Mouse (Mus musculus) kidney, adult 8-10 months (tissue): ENCODE data around the gene Acvr1b.
A peak's percentile ranks its signal among the peaks of the same experiment; 100 is the strongest.

ENCODE experiments used
- DNase-seq, 2 experiments: peaks; one replicate each; pipeline ENCODE4 v3.0.0; 2022

Gene Acvr1b

DNA sequence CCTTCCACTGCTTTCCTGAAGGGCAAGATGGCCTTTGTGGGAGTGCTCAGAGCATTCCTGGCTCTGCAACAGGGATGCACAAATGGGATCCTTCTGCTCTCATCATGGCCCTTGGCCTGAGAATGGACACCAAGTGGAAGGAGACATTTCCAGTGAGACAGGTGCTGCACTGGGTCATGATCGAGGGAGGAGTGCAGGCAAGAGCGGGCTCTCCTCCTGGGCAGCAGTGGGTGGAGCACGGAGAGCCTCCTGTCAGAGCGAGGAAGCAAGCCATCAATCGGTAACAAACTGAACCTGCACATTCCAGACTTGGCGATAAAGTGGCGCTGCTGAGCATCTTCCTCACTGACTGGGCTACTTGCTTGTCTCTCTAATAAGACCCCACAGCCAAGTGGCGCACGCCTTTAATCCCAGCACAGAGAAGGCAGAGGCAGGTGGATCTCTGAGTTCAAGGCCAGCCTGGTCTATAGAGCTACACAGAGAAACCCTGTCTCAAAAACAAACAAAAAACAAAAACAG lies 27.0 kb downstream of the Acvr1b start:
- DNase-seq, result no peak

DNA sequence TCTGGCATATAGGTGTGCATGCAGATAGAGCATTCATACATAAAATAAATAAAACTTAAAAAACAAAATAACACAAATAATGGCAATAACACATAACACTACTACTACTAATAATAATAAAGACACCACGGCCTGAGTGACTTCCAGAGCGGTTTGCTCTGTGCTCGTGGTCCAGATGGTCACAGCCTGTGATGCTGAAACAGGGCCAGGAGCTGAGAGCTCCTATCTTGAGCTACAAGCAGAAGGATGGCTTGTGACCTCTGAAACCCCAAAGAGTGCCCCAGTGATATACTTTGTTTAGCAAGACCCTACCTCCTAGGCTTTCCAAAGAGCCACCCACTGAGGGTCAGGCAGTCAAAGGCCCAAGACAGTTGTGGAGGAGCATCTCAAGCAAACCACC lies 27.5 kb downstream of the Acvr1b start:
- DNase-seq, result no peak

GRCm38 (mm10) chr15:101203673-101204072 lies 29.8 kb downstream of the Acvr1b start:
- DNase-seq, result no peak

- no peak for DNase-seq
Observed at GRCm38 (mm10) chr15:101204781-101205180, 30.9 kb downstream of the Acvr1b start.

- peak in 1 of 2 experiments; percentile 64 for DNase-seq
Observed at GRCm38 (mm10) chr15:101210228-101210627, 36.4 kb downstream of the Acvr1b start.

GRCm38 (mm10) chr15:101210998-101211613 lies 37.2 kb downstream of the Acvr1b start:
- no peak for DNase-seq

DNA sequence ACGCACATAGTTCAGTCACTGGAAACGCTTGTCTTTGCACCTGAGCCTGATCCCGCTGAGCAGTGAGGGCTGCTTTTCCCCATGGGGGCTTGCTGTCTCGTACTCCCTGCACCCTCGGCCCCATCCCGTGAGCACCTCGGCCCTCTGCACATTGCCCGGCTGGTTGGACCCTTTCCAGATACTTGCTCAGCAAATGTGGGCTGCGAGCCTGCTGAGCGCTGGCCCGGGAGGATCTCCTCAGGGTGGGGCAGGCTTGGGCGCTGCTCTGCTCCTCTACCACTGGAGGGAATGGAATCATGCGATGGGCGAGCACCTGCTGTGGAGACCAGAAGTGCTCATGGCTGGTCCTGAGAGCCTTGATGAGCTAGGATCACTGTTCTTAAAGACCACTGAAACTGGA lies 38.6 kb downstream of the Acvr1b start:
- DNase-seq, result peak; percentile 87 to 88

DNA sequence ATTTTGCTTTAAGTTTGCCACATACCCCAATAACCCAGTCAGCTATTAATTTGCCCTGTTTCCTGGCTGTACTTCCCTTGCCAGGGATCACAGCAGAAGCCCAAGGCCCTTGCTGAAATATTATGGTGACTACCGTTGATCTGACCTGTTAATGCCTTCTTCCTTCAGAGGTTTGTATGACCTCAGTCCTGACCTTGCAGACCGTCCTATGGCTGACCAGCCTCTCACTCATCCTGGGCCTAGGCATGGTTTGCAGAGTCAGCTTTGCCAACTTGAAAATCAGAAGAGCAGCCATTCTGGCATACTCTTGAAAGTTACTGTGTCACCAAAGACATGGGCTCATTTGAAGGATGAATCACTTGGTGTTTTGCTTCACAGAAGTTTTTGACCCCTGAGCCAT lies 41.3 kb downstream of the Acvr1b start:
- no peak for DNase-seq

GRCm38 (mm10) chr15:101216036-101216435 lies 42.2 kb downstream of the Acvr1b start:
- DNase-seq, result peak in 1 of 2 experiments; percentile 44

DNA sequence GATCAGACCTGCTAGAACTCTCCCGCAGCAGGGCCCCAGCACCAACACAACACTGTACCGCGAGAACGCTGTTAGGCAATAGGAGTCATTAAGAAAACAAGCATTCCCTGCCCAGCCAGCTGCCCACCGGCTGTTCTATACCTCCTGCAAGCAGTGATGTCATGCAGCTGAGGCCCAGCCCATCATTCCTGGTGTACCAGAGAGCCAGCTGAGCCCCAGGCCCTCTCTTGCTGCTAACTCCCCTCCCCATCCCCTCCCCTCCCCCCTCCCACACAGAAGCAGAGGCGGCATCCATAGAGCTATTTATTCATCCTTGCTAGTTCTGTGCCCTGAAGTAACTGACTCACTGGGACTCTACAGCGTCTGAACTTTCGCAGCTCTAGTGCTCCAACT lies 47.0 kb downstream of the Acvr1b start:
- no peak for DNase-seq

DNA sequence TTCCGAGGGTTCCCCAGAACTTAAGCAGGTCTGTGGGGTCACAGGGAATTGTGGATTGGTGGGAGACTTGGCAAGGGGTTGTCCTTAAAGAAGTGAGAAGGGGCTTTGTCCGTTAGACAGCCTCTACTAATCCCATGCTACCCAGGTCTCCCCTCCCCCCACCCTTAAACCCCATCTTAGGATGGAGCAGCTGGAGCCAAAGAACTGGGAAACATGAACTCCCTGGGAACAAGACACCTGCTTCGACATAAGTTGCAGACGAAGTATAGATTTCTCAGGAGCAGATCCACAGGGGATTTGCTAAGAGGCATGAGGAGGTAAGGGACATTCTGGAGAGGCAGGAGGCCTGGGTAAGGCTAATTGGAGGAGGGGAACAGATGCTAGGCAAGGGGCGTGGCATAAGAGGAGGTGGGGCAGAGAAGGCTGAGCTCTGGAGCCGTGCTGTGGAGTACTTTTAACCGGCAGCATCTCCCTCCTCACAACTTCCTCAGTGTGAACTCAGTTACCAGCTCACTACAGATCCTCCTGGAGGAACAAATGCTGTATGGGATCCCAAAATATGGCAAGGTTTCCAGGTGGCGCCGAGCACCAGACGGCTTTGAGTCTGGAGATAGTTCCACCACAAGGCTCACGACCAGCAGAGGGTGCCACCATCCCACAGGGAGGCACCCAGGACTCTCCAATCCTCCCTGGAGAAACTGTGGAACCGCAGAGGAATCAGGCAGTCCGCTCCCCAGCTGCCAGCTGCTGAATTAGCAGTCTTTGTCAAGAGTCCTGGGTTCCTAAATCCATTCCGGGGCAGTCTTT lies 47.6 kb downstream of the Acvr1b start:
- DNase-seq, result peak; percentile 85 to 92

- no peak for DNase-seq
Observed at GRCm38 (mm10) chr15:101222897-101223482, 49.1 kb downstream of the Acvr1b start.

GRCm38 (mm10) chr15:101223596-101223995 lies 49.7 kb downstream of the Acvr1b start:
- DNase-seq, result no peak

DNA sequence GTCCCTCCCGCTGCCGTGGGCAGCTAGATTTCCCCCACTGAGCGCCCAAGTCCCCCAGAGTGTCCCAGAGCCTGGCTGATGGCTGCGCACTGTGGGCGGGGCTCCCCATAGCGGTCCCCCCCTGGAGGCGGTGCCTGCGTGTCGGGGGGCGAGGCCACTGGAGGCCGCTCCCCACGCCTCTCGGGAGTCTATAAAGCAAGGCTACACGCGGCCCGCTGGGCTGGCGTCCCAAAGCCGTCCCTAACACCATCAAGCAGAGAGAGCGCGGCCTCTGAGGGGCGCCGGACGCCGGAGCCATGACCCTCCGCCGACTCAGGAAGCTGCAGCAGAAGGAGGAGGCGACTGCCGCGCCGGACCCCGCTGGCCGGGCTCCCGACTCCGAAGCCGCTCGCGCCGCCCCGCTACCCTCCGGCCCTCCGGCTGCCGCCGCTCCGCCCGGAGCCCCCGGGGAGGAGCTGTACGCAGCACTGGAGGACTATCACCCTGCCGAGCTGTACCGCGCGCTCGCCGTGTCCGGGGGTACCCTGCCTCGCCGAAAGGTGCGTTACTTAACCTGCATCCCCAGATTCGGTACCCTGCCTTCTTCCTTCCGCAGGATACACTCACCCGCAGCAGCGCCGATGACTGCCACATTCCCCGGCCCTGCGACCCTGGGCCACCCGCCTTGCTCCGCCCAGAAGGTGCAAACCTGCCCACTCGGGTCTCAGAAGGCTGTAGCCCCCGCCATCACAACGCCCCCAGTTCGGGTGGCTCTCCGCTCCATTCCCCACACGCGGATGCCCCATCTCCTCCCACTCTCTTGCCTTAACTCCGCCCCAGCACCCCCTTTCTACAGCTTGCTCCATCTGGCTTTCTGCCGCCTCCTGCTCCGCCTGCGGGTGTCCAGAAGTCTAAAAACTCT lies 50.4 kb downstream of the Acvr1b start, which contains the start of gene Grasp:
TSS of gene Grasp (plus strand) at position 183 of the 901 bp plus-strand sequence.
- peak; percentile 85 to 86 for DNase-seq

- peak in 1 of 2 experiments; percentile 35 for DNase-seq
Observed at GRCm38 (mm10) chr15:101224977-101225376, 51.1 kb downstream of the Acvr1b start.

DNA sequence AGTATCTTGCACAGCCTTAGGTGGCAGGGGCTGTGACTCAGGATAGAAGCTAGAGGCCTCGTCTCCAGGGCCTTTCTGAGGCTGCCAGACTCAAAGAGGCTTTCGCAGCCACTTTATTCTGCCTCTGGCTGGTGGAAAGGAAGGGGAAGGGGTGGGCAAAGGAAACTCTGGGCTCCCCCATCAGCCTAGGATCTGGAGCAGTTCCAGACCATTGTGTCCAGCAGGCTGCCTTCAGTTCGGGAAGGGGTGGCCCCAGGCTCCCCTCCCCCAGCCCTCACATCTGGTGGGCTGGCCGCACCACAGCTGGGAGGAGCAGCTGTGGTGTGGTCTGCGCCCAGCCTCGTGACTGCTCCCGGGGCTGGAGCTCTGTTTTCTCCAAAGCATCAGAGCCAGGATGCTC lies 54.1 kb downstream of the Acvr1b start:
- DNase-seq, result peak; percentile 62 to 68

DNA sequence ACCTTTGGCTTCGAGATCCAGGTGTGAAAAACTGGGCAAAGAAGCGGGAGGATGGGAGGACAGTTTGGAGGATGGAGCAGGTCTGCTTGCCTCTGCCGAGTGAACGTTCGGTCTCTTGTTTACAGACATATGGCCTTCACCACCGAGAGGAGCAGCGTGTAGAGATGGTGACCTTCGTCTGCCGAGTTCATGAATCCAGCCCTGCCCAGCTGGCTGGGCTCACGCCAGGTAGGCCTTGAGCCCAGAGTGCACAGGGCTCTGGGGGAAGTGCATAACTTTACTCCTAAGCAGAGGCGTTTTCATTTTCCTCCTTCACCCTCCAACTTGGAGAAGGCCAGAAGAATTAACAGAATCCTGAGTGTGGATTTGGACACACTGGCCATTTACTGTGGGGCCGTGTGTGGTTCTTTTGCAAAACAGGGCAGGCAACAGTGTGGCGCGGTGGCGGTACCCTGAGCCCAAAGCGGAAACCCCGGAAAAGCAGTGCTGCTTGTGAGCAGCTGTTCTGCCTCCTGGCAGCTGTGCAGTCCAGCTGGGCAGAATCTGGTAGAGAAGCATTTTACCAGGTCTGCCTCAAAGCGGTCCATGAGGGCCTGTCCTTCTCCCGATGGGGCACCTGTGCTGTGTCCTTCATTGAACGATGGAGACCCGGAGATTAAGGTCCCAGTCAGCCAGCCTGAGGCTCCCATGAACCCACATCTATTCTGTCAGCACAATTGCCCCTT lies 55.2 kb downstream of the Acvr1b start:
- DNase-seq, result peak; percentile 41 to 45

DNA sequence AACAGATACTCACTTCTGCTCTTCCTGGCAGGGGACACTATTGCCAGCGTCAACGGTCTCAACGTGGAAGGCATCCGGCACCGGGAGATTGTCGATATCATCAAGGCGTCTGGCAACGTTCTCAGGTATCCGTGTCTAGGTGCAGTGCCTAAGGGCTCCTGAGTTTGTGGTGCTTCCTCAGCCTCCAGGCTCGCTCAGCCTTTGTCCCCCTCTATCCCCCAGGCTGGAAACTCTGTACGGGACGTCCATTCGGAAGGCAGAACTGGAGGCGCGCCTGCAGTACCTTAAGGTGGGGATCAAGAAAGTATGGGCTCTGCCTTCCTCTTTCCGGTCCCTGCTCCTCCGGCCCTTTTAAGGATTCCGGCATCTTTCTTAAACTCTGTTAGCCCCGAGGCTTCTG lies 56.6 kb downstream of the Acvr1b start:
- no peak for DNase-seq

DNA sequence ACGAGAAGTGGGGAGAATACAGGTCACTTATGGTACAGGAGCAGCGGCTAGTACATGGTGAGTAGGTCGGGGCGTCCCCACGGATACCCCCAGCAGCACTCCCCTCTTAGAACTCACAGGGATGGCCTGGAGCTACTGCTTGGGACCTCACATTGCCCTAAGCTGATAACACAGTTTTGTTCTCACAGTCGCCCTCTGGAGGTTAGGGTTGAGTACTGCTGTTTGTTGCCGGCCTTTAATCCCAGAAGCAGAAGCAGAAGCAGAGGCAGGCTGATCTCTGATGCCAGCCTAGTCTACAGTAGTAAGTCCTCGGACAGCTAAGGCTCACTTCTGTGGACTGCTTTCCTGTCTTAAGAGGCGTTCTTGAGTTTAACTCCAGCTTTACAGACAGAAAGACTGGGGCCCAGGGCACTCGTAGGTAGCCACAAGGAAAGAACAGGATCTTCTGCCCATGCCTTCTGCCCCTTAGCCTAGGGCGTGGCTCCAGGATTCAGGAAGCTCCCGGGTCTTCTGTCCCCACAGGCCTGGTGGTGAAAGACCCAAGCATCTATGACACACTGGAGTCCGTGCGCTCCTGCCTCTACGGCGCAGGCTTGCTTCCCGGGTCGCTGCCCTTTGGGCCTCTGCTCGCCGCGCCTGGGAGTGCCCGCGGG lies 57.3 kb downstream of the Acvr1b start:
- DNase-seq, result peak in 1 of 2 experiments; percentile 58

GRCm38 (mm10) chr15:101231648-101232180 lies 57.8 kb downstream of the Acvr1b start:
- DNase-seq, result no peak

GRCm38 (mm10) chr15:101232607-101233006 lies 58.7 kb downstream of the Acvr1b start:
- no peak for DNase-seq
